Mouse (Mus musculus) megakaryocyte, embryonic 14.5 days (primary cell): ENCODE results near the gene Slc4a11. TPM values are rescaled to one million over a fixed set of nuclear protein-coding genes. Genes with fewer than 3 reads are reported as not detected.

Source experiments
- H3K27me3 ChIP-seq: replicated peaks from 2 replicates; pipeline ENCODE3; 2012; ENCODE audit warnings: inconsistent platforms
- H3K36me3 ChIP-seq: replicated peaks from 2 replicates; pipeline ENCODE3; 2012; ENCODE audit warnings: low read length, inconsistent platforms, mixed read lengths
- H3K4me1 ChIP-seq: 2 replicates; pipeline ENCODE4 v1.6.1; 2012; ENCODE audit warnings: inconsistent platforms
- H3K4me3 ChIP-seq: replicated peaks from 2 replicates; pipeline ENCODE3; 2012; ENCODE audit warnings: moderate library complexity, mild to moderate bottlenecking, inconsistent platforms
- H3K9me3 ChIP-seq: 2 replicates; pipeline ENCODE4 v1.6.1; 2012; ENCODE audit warnings: inconsistent platforms
- FLI1 ChIP-seq: IDR thresholded peaks from 2 replicates; pipeline ENCODE4 v1.6.1; 2012; ENCODE audit warnings: low read length, inconsistent platforms, mixed read lengths
- GATA1 ChIP-seq: IDR thresholded peaks from 3 replicates; pipeline ENCODE4 v1.6.1; 2012; ENCODE audit warnings: mixed read lengths, low read length, inconsistent platforms, borderline replicate concordance
- polyA plus RNA-seq: library from polyadenylated mRNA; stranded (reverse); fragments of >175 nt; gene quantifications from 2 replicates; pipeline ENCODE4 v1.2.3, GENCODE M21; 2012; ENCODE audit warnings: low replicate concordance; ENCODE audit not compliant: insufficient read depth

Slc4a11 gene
- polyA plus RNA-seq, 1 experiment = 0.53 TPM

DNA sequence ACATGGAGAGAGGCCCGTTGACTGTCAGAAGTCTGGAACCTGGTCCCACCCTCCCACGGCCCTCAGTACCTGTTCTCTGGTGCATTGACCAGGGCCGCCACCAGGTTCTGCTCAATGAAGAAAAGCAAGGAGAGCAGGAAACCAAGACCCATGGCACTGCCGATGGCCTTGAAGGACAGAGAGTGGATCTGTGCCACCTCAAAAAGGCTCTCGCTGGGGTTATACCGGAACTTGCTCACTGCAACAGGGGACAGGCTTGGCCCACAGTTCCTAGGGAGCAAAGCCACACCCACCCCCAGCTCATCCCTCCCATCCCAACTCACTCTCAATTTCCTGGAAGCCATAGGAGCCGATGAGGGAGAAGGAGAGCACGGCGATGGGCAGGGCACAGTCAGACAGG, 11.9 kb downstream of the Slc4a11 start:
- peaks cover 56% of the 10 kb centered on the region for H3K36me3 ChIP-seq
- H3K4me1 ChIP-seq = peaks cover 6% of the 10 kb centered on the region; the same call in 1 of the 2 replicates
- H3K4me3 ChIP-seq = peak overlapping the region; percentile 65
- H3K27me3 ChIP-seq = peaks cover 29% of the 10 kb centered on the region
- no peaks in the 10 kb centered on the region for H3K9me3 ChIP-seq
- TF ChIP-seq GATA1 = no peak
- TF ChIP-seq FLI1 = no peak

DNA sequence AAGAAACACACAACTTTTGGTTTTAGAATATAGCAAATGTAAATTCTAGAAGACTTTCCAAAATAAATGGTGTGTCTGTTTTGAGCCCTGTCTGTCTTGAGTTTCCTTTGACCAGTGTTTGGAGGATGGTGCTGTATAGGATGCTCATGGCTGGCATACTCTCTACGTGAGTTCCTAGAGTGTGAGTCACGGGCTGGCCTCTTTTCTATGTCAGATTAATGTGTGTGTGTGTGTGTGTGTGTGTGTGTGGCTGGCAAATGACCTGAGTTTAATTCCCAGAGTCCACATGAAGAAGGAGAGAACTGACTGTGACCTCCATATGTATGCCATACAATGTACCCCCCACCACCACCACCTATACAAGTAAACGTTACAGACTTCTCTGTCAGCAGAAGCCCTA, 15.8 kb downstream of the Slc4a11 start:
- Histone ChIP-seq H3K9me3 (no peaks in the 10 kb centered on the region), H3K36me3 (peaks cover 91% of the 10 kb centered on the region), H3K4me1 (peaks cover 3% of the 10 kb centered on the region; the same call in 1 of the 2 replicates), H3K4me3 (no peak overlapping the region), H3K27me3 (peaks cover 5% of the 10 kb centered on the region)
- TF ChIP-seq GATA1 (no peak), FLI1 (no peak)

DNA sequence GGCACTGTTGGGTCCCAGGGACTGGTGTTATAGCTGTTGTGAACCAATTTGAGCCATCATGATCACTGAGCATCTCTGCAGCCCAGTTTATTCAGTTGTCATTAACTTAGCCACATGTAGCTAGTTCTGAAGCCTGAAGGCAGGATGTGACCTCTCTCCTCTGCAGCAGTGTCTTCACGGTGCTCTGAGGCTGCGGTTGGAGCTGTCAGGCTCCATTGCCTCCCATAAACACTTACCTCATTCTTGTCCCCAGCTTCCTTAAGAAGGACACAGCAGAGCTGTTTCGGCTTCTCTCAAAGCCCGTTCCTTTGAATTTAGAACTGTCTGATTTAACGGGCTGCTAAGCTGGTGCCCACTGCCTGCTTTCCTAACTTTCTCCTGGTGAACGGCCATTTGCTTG, 17.4 kb downstream of the Slc4a11 start:
- Histone ChIP-seq H3K36me3 (peaks cover 98% of the 10 kb centered on the region), H3K9me3 (no peaks in the 10 kb centered on the region), H3K27me3 (no peaks in the 10 kb centered on the region), H3K4me3 (no peak overlapping the region), H3K4me1 (peaks cover 3% of the 10 kb centered on the region; the same call in 1 of the 2 replicates)
- TF ChIP-seq GATA1 = no peak
- TF ChIP-seq FLI1 = no peak

DNA sequence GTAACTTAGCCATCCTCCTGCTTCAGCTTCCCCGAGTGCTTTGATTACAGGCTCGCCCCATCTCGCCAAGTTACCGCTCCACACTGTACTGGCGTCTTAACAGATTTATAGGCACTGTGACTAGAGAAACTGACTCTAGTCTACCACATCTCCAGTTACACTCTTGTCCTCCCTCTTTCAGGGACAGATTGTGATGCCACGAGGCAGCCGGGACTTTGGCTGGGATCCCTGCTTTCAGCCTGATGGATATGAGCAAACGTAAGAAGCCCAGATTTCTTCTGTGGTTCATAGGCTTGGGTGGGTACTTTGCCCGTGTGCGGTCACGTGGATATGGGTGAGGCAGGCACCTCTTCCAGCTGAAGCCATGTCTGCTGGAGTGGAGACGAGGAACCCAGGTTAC, 18.2 kb downstream of the Slc4a11 start:
- Histone ChIP-seq H3K4me1 (no peaks in the 10 kb centered on the region; the same call in 1 of the 2 replicates), H3K27me3 (no peaks in the 10 kb centered on the region), H3K36me3 (peaks cover 97% of the 10 kb centered on the region), H3K4me3 (no peak overlapping the region), H3K9me3 (no peaks in the 10 kb centered on the region)
- no peak for TF ChIP-seq GATA1
- TF ChIP-seq FLI1 = no peak

DNA sequence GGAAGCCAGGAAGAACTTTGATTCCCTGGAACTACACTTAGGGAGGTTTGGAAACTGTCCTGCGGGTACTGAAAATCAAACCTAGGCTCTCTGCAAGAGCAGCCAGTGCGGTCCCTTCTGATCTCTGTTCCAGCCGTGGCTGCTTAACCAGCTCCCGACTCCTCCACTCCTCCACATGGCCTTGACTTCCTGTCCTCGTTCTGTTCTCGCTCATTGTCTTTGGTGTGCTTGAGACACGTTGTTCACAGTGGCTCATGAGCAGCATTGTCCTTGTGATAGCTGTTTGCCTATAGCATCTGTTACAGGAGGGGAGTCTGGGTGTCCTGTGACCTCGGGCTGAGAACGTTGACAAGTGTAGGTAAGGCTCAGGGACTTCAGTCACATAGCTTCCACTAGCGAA, 20.1 kb downstream of the Slc4a11 start:
- H3K9me3 ChIP-seq = no peaks in the 10 kb centered on the region
- no peak overlapping the region for H3K4me3 ChIP-seq
- no peak for TF ChIP-seq GATA1
- no peak for TF ChIP-seq FLI1
- H3K27me3 ChIP-seq = no peaks in the 10 kb centered on the region
- H3K36me3 ChIP-seq = peaks cover 96% of the 10 kb centered on the region
- H3K4me1 ChIP-seq = no peaks in the 10 kb centered on the region

DNA sequence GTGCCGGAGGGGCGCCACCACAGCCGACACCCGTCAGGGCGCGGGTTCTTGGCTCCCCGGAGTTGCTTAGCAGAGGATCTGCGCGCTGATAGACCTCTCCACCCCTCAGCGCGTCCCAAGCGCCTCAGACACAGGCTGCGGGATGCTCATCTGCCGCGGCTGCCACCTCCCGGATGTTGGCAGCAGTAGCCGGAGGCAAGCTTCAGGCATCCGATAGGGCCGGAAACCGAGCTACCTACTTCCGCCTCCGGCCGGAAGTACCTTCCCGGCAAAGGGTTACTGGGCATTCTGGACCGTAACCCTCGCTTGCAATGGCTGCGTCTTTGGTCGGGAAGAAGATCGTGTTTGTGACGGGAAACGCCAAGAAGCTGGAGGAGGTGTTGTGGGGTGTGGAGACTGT, 29.8 kb downstream of the Slc4a11 start, which contains the start of gene Itpa:
Gene Itpa (plus strand): TSS at position 52 of the 400 bp plus-strand sequence.
- TF ChIP-seq GATA1 (no peak), FLI1 (peak; percentile 97)
- Histone ChIP-seq H3K36me3 (peaks cover 34% of the 10 kb centered on the region), H3K9me3 (no peaks in the 10 kb centered on the region), H3K4me3 (peak within 1 kb of the TSS; percentile 92), H3K4me1 (peaks cover 56% of the 10 kb centered on the region), H3K27me3 (no peaks in the 10 kb centered on the region)

DNA sequence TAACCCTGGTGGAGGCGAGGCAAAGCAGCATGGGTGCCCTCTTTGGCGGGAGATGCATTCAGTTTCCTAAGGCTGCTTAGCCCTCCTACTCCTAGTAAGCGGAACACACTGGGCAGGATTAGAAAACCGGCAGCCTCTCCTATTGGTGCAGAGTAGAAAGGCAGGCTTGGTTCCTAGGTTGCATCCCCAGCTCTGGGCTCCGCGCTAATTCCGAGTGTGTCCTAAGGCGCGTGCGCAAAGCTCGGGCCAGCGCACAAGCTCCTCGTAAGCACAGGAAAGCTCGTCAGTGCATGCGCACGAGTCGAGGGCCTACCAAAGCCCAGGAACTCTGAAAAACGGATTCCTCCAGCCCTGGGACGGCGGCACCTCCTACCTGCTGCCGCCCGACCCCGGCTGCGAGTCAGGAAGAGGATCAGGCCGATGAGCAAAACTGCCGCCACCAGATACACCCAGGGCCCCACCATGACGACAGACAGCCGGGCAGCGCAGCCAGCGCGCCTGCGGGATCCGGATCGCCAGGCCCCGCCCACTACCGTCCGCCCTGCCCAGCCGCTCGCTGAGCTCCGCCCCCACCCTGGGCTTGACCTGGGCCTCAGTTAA, 33.1 kb downstream of the Slc4a11 start, which contains the start of gene Ddrgk1:
Gene Ddrgk1 (minus strand): TSS at position 558 of the 600 bp plus-strand sequence.
- TF ChIP-seq FLI1 (no peak), GATA1 (no peak)
- Histone ChIP-seq H3K4me3 (peak within 1 kb of the TSS; percentile 94), H3K27me3 (no peaks in the 10 kb centered on the region), H3K4me1 (peaks cover 46% of the 10 kb centered on the region), H3K36me3 (peaks cover 42% of the 10 kb centered on the region), H3K9me3 (no peaks in the 10 kb centered on the region)

DNA sequence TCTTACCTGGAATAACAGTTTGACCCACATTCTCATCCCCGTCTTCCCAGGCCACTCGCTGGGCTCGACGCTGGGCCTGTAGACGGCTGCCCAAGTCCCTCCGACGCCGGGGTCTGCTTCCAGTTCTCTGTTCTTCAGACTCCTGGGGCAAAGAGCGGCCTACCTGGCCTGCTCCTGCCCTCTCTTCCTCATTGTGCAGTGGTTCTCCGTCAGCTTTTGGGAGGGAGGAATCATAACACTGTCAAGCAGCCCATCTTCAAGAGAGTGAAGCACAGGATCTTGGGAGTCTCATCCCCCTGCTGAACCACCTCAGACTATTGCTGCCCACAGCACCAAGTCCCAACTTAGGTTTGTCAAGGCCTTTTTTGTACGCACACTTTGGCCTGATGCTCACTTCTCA, 34.0 kb downstream of the Slc4a11 start:
- H3K27me3 ChIP-seq = no peaks in the 10 kb centered on the region
- H3K4me3 ChIP-seq = peak overlapping the region; percentile 94
- peaks cover 38% of the 10 kb centered on the region for H3K4me1 ChIP-seq
- H3K36me3 ChIP-seq = peaks cover 51% of the 10 kb centered on the region
- TF ChIP-seq FLI1 (no peak), GATA1 (no peak)
- H3K9me3 ChIP-seq = no peaks in the 10 kb centered on the region

DNA sequence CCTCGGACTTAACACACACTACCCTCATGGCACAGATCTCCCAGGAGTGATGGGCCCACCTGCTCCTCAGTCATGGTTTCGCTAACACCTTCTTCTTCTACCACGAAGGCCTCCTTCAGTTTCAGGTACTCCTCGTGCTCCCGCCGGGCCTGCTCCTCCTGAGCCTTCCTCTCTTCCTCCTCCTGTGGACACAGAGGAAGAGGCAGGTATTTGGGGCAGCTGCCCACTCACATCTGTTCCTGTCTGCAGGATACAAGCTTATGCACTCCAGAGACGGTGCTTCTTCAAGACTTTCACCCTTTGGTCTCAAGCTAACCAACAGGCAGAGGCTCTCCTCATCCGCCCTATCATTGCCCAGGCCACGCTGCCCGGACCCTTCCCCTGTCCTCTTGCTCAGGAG, 38.8 kb downstream of the Slc4a11 start:
- TF ChIP-seq GATA1 (no peak), FLI1 (no peak)
- no peaks in the 10 kb centered on the region for H3K9me3 ChIP-seq
- H3K36me3 ChIP-seq = peaks cover 98% of the 10 kb centered on the region
- H3K4me1 ChIP-seq = peaks cover 11% of the 10 kb centered on the region
- H3K4me3 ChIP-seq = no peak overlapping the region
- no peaks in the 10 kb centered on the region for H3K27me3 ChIP-seq

DNA sequence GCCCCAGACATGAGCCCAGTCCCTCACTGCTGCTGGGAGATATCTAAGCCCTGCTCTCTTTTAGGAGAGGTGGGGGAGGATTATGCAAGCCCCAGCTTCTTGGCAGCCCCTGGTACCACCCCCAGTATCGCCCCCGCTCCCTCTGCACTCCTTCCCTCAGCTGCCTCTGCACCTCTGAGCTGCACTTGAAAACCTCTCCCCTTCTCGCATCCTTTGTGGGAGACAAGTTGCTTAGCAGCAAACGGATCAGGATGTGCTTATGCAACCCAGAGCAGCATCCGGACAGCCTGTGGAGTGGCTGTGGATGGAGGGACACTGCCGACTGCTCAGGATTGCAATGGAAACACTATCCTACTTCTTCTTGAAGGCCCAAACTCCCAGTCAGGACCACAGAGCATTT, 39.8 kb downstream of the Slc4a11 start:
- Histone ChIP-seq H3K4me3 (no peak overlapping the region), H3K27me3 (no peaks in the 10 kb centered on the region), H3K4me1 (peaks cover 1% of the 10 kb centered on the region; the same call in 1 of the 2 replicates), H3K9me3 (no peaks in the 10 kb centered on the region), H3K36me3 (peaks cover 97% of the 10 kb centered on the region)
- no peak for TF ChIP-seq FLI1
- TF ChIP-seq GATA1 = no peak
